Mouse (Mus musculus) heart, adult 9 months (tissue): ENCODE data around the gene Zfp212.
"Not testable (repeated sequence)": the region's sequence is repeated elsewhere in the genome, so short reads cannot be mapped to it uniquely, and the experiment has no call there.

Experiments
- DNase-seq, 2 experiments: peaks; one replicate each; pipeline ENCODE4 v3.0.0; 2022; ENCODE audit warnings: low spot score in 2 of 2

Gene Zfp212

DNA sequence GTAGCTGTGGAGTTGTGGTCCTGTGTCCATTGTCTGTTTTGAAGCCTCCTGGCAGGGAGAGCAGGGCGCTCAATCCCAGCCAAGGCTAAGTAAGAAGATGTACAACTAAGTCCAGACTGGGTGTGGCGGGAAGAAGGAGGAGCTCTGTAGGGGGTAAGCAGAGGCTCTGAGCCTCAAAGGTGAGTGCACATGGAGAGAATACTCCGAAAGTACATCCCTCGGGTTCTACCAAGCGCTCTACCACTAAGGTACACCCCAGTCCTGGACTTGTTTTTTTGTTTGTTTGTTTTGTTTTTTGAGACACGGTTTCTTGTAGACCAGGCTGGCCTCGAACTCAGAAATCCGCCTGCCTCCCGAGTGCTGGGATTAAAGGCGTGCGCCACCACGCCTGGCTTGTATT, 22.2 kb downstream of the Zfp212 start:
- no peak for DNase-seq

DNA sequence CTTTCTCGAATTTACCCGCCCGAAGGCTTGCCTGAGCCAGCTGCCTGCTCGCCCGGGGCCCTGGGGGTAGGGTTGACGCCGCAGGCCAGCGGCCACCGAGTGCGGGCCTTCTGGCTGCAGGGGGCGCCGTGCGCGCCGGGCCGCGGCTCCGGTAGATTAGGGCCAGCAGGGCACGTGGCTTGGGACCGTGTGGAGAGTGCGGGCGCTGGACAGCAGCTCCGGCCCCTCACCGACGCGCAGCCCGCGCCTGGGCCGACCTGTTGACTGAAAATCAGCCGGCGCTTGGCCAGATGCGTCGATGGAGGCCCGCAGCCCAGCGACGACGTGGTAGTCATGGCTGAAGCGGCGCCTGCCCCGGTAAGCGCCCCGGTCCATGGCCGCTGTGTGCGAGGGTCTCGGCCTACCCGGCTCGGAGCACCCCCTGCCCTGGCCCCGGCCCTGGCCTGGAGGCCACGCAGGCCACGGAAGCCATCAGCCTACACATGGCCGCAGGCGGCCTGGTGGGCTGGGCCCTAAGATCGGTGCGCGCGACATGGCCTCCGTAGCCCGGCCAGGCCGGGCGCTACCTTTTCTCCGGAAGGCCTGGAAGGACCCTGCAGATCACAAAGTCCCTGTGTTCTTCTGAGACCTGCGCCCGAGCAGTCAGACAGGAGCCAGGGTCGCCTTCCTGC, 22.9 kb downstream of the Zfp212 start:
- DNase-seq: peak; percentile 55 to 67

DNA sequence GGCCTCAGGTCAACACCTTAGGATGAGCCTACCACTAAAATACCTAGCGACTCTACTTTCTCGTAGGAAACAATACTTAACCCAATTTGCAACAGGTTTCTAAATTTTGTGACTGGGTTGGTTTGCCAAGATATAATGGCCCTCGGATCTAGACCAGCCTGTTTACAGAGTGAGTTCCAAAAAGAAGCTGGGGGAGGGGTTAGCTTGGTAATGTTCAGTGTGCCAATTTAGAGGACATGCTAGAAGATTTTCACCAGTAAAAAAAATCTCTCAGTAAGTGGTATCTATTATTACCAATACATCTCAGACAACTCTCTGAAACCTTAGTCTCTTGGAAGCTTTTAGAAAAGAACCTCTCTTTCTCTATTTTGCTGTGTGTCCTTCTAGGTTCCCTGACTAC, 23.4 kb downstream of the Zfp212 start:
- DNase-seq: no peak

DNA sequence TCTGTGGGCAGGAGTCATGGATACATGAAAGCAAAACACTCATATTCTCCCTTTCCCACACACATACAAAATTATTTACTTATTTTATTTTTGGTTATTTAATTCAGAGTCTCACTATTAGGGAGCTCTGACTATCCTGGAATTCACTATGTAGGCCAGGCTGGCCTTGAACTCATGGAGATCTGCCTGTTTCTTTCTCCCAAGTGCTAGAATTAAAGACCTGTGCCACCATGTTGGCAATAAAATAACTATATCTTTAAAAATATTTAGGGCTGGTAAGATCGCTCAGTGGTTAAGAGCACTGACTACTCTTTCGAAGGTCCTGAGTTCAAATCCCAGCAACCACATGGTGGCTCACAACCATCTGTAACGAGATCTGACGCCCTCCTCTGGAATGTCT, 27.1 kb downstream of the Zfp212 start:
- no peak for DNase-seq

DNA sequence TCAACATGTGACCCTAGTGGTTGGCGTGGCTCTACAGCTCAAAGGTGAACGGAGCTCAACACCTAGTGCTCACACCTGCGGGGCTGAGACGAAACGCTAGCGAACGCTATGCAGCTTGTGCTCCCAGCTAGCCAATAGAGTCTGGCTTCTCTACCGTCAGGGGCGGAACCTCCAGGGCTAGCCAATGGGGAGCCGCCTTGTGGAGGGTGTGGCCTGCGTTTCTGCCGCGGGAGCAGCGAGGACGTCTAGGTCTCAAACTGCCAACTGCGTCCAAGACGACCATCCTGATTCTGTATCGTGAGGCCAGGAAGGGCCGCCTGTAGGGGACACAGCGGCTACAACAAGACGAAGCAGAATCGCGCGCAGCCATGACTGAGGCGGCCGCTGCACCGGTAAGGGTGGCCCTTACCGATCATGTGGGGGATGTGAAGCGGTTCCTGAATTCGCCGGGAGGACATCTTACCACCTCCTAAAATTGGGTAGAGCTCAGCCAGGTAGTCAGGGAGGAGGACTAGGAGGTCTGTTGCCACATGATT, 33.0 kb downstream of the Zfp212 start, which contains the start of gene Zfp956:
Gene Zfp956 (plus strand): TSS at position 200 of the 536 bp plus-strand sequence.
- DNase-seq: peak; percentile 94 to 95

DNA sequence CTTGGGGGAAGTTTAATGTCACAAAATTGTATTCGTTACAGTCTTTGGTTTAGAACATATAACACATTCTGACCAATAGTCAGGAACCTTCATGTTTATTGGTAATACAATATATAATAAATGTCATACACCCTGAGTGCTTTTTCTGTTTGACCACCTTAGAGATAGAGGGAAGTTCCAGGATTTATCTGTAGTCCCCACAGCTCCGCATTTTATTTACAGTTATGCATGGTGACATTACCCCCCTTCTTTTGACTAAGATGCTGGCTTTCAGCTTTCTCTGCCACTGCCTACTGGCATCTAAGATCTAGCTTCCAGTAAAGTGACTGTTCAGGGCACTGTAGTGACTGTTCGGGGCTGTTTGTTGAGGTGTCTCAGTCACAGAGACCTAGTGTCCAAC, 34.1 kb downstream of the Zfp212 start:
- DNase-seq: no peak

DNA sequence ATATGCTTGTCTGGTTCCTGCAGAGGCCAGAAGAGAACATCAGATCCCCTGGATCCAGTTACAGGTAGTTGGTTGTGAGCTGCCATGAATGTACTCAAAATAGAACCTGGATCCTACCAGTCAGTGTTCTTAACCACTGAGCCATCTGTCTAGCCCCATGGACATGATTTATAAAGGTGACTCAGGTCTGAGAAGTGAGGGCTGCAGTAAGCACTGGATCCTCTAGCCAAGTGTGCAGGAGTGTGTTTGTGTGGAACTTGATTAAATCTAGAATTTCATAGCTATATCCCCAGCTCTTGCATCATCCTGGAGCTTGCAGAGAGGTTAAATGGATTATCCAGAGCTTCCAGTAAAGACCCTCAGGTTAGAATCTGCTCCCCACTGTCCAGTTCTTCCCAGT, 37.5 kb downstream of the Zfp212 start:
- no peak for DNase-seq

DNA sequence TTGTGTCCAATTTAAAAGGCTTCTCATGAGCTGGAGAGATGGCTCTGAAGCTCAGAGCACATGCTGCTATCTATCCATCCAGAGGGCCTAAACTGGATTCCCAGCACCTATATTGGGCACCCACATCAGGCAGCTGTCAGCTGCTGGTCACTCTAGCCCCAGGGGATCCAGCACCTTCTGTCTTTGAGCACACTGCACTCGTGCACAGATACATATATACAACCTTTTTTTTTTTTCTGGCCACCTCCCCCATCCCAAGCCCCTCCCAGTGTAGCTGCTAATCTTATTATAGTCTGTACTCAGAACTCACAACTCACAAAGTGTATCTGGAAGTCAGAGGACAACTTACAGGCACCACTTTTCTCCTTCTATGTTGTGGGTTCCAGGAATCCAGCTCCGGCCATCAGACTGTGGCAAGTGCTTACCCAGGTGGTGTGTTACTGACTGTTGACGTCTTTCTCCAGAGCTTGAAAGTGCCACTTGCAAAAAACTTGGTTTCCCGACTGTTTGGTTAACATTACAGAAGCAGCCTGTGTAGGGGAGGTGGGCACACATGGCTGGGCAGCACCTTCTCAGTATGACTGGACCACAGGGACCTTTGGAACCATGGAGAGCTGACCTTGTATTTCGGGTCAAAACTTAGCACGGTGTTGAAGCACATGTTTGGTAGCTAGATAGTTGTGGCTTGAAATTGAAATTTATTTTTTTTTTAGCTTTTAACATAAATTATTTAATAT, 40.6 kb downstream of the Zfp212 start:
- no peak for DNase-seq

DNA sequence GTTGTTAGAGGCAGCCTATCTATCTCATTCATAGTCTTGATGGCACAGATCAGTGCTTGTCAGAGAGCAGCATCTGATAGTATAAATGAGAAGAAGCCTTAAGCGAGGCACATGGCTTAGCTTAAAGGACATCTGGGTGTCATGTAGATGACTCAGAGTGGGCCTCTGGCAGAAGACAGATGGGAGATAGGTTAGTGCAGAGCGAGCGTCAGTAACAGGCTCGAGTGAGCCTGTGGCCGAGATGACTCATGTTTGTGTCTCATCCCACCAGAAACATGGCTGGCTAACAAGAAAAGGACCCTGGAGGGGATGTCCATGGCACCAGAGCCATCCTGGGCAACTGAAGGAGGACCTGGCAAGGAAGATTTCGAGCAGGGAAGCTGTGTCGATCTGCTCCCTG, 42.8 kb downstream of the Zfp212 start:
- no peak for DNase-seq

DNA sequence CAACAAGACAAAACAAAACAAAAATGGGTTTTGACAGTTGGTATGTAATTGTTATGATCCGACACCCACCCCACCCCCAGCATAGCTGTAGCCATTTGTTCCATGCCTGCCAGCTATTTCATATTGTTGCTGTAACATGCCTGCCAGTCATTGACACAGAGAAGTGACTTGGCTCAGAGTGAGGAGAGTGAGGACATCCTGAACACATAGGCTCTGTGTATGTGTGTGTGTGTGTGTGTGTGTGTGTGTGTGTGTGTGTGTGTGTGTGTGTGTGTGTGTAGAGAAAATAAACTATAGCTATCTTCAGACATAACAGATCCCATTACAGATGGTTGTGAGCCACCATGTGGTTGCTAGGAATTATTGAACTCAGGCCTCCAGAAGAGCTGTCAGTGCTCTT, 47.9 kb downstream of the Zfp212 start:
- DNase-seq: not testable (repeated sequence)

DNA sequence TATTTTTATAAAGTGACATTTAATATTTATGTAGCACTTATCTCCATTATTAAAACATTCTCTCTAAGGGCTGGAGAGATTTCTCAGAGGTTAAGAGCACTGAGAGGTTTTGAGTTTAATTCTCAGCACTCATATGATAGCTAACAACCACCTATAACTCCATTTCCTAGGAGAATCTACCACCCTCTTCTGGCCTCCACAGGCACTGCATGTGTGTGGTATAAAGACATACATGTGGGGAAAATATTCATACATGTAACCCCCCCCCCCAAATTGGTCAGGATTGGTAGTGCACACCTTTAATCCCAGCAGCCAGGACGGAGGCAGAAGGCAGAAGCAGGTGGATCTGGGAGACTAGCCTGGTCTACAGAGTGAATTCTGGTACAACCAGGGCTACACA, 54.3 kb downstream of the Zfp212 start:
- DNase-seq: no peak

DNA sequence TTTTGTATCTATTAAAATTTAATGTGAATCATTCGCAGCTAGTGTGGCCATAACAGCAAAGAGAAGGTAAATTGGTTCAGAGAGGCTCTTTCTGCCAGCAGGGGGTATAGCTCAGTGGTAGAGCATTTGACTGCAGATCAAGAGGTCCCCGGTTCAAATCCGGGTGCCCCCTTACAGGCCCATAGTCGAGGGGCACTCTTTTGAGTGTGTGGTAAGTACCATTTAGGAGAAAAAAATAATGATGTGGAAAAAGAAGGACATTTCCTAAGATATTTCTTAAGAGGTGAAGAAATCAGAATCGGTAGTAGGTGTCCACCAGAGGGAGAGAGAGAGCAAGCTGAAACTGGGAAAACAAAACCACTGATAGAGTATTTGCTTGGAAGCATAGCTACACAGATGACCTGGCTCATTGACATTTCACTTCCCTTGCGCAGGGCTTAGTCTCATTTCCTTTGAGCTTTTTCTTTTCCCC, 58.7 kb downstream of the Zfp212 start:
- peak; percentile 81 to 84 for DNase-seq
